ENCODE assay signal across 11 mouse cellular contexts in the genomic region with DNA sequence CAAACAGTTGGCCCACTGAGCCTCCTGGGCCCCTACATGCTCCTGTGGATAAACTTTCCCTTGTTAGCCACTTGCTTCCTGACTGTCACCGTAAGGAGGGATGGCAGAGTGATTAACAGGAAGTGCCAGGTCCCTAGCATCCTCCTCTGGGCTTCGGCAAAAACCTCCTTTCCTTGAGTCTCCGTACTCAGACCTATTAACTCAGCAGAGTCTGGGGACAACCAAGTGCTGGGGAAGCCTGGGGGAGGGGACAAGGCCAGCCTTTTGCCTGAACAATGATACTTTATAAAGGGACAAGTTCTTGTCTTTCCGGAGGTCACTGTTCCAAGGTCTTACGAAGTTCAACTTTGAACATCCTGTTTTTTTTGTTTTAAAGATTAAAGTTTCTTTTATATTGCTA. TPM values are rescaled to one million over a fixed set of nuclear protein-coding genes. Genes with fewer than 3 reads are reported as not detected.
A peak's percentile ranks its signal among the peaks of the same experiment; 100 is the strongest.
DNase-seq lines count a peak whose midpoint lies in the region; ATAC-seq and TF ChIP-seq lines count a peak whose summit lies in the region.
"Had no signal": no experiment of that assay in that cellular context is flagged by ENCODE, and none has a peak within 500 bp of the region (broad histone marks: within the 10 kb centered on the region; RNA-seq: fewer than 3 reads in every experiment).

No protein-coding gene starts in this region.

- no peak for ATAC-seq in hindbrain, embryonic 12.5 days (ENCODE audit: low FRiP score)
- ATAC-seq in intestine, embryonic 15.5 days: no peak

- no peaks in the 10 kb centered on the region for H3K27me3 ChIP-seq in hindbrain, embryonic 10.5 days (ENCODE audit: insufficient read depth, poor library complexity, severe bottlenecking)
- H3K27me3 ChIP-seq in hindbrain, embryonic 12.5 days: no peaks in the 10 kb centered on the region
- no peaks in the 10 kb centered on the region for H3K27me3 ChIP-seq in ES-Bruce4 (ENCODE audit: control insufficient read depth, insufficient read depth, low read length, poor library complexity, severe bottlenecking)
- H3K27me3 ChIP-seq in intestine, embryonic 15.5 days (replicated peaks): no peaks in the 10 kb centered on the region
- H3K27me3 ChIP-seq: neural tube, embryonic 15.5 days; stomach, embryonic 15.5 days had no signal

- H3K4me3 ChIP-seq in hindbrain, embryonic 10.5 days: no peak overlapping the region
- no peak overlapping the region for H3K4me3 ChIP-seq in hindbrain, embryonic 12.5 days
- no peak overlapping the region for H3K4me3 ChIP-seq in ES-Bruce4 (ENCODE audit: low read depth, low read length)
- H3K4me3 ChIP-seq in intestine, embryonic 15.5 days (replicated peaks): no peak overlapping the region
- H3K4me3 ChIP-seq: neural tube, embryonic 15.5 days; stomach, embryonic 15.5 days had no signal

- TF ChIP-seq EP300 in ES-Bruce4 (IDR thresholded peaks at IDR 0.05; ENCODE audit: insufficient read depth, low read depth, low read length): no peak

- no peak for TF ChIP-seq POLR2A in ES-Bruce4 (IDR thresholded peaks at IDR 0.05; ENCODE audit: insufficient read depth, low read length)

- no peak overlapping the region for H3K9ac ChIP-seq in hindbrain, embryonic 12.5 days
- peak overlapping the region; percentile 13; the same call in 1 of the 2 replicates for H3K9ac ChIP-seq in ES-Bruce4 (ENCODE audit: low read depth, poor library complexity, severe bottlenecking)
- no peak overlapping the region for H3K9ac ChIP-seq in intestine, embryonic 15.5 days
- H3K9ac ChIP-seq: hindbrain, embryonic 14.5 days; neural tube, embryonic 15.5 days; stomach, embryonic 15.5 days had no signal

- H3K27ac ChIP-seq in hindbrain, embryonic 10.5 days: peak overlapping the region; percentile 79
- no peak overlapping the region for H3K27ac ChIP-seq in hindbrain, embryonic 12.5 days
- peak overlapping the region; percentile 89 for H3K27ac ChIP-seq in ES-Bruce4 (ENCODE audit: insufficient read depth, low read length)
- 0 out of 2 replicates have a peak overlapping the region, but pooled peaks have one; percentile 11 for H3K27ac ChIP-seq in intestine, embryonic 15.5 days
- H3K27ac ChIP-seq: hindbrain, embryonic 14.5 days had no signal

- H3K36me3 ChIP-seq in hindbrain, embryonic 10.5 days: peaks cover 34% of the 10 kb centered on the region
- H3K36me3 ChIP-seq in hindbrain, embryonic 12.5 days: 0 out of 2 replicates have a peak, but pooled peaks cover 12% of the 10 kb centered on the region
- no peaks in the 10 kb centered on the region for H3K36me3 ChIP-seq in ES-Bruce4 (ENCODE audit: control insufficient read depth, insufficient read depth, low read length, poor library complexity, severe bottlenecking)
- peaks cover 11% of the 10 kb centered on the region for H3K36me3 ChIP-seq in intestine, embryonic 15.5 days

- H3K4me2 ChIP-seq in hindbrain, embryonic 12.5 days (replicated peaks): no peak overlapping the region
- no peak overlapping the region for H3K4me2 ChIP-seq in intestine, embryonic 15.5 days (replicated peaks)
- H3K4me2 ChIP-seq: hindbrain, embryonic 14.5 days; neural tube, embryonic 15.5 days; stomach, embryonic 15.5 days had no signal

- no peak for TF ChIP-seq CTCF in ES-Bruce4 (IDR thresholded peaks at IDR 0.05; ENCODE audit: low read depth, low read length)

- DNase-seq in hindbrain, embryonic 10.5 days (ENCODE audit: low spot score): no peak
- DNase-seq in 416B (ENCODE audit: low read depth): peak; percentile 66
- DNase-seq in left cerebral cortex, adult 18-20 months (ENCODE audit: low spot score in 2 of 2): no peak
- no peak for DNase-seq in left cerebral cortex, postnatal 4 days
- DNase-seq in urinary bladder, adult 18-20 months (ENCODE audit: low spot score in 2 of 2): no peak

- H3K4me1 ChIP-seq in hindbrain, embryonic 10.5 days (replicated peaks): peaks cover 42% of the 10 kb centered on the region
- peaks cover 28% of the 10 kb centered on the region for H3K4me1 ChIP-seq in hindbrain, embryonic 12.5 days
- H3K4me1 ChIP-seq in ES-Bruce4 (ENCODE audit: control insufficient read depth, insufficient read depth, low read length): peaks cover 25% of the 10 kb centered on the region
- H3K4me1 ChIP-seq in intestine, embryonic 15.5 days (replicated peaks): peaks cover 32% of the 10 kb centered on the region

- intact Hi-C loops in left cerebral cortex, postnatal 4 days (cut with DNase I): no loop called here

- H3K9me3 ChIP-seq in hindbrain, embryonic 10.5 days: 0 out of 2 replicates have a peak, but pooled peaks cover 4% of the 10 kb centered on the region
- H3K9me3 ChIP-seq in hindbrain, embryonic 12.5 days (replicated peaks): no peaks in the 10 kb centered on the region
- H3K9me3 ChIP-seq in ES-Bruce4 (replicated peaks; ENCODE audit: control insufficient read depth, insufficient read depth, low read length, poor library complexity, severe bottlenecking): peaks cover 5% of the 10 kb centered on the region; the same call in 1 of the 2 replicates
- H3K9me3 ChIP-seq in intestine, embryonic 15.5 days: no peaks in the 10 kb centered on the region
- H3K9me3 ChIP-seq: neural tube, embryonic 15.5 days; stomach, embryonic 15.5 days had no signal

- WGBS in hindbrain, embryonic 10.5 days: 41% methylated on average over 5 of the region's 5 CpGs
- 44% methylated on average over 5 of the region's 5 CpGs for WGBS in hindbrain, embryonic 12.5 days
- 31% methylated on average over 5 of the region's 5 CpGs for WGBS in intestine, embryonic 15.5 days

RNA-seq across cellular contexts. Expression of gene Fnbp1, which starts 54.7 kb away (rescaled TPM):
- polyA plus RNA-seq in hindbrain, embryonic 10.5 days (2016; fragmentation: Nextera tagmentation; extraction: Ambion mirVana): 14.7 and 16.0 TPM in 2 replicates
- 18.7 and 19.9 TPM in 2 replicates for polyA plus RNA-seq in hindbrain, embryonic 12.5 days (2016; fragmentation: Nextera tagmentation; extraction: Ambion mirVana)
- 77.7 and 84.7 TPM in 2 replicates for polyA plus RNA-seq in ES-Bruce4 (2011; ENCODE audit: insufficient read depth, insufficient read length, low read depth, missing spikeins)
- polyA plus RNA-seq in intestine, embryonic 15.5 days (2015; fragmentation: Nextera tagmentation; extraction: Ambion mirVana): 22.7 and 27.3 TPM in 2 replicates
- 100 to 1,000 TPM in 1 of 2 experiments, 10 to 100 TPM in 1; 97.8 to 101 TPM for total RNA-seq in left cerebral cortex, adult 18-20 months (2021)
- total RNA-seq in left cerebral cortex, postnatal 4 days (2021): 10 to 100 TPM; 75.3 to 77.3 TPM
